23 mouse cellular contexts compared by ENCODE assay signal in the genomic region with DNA sequence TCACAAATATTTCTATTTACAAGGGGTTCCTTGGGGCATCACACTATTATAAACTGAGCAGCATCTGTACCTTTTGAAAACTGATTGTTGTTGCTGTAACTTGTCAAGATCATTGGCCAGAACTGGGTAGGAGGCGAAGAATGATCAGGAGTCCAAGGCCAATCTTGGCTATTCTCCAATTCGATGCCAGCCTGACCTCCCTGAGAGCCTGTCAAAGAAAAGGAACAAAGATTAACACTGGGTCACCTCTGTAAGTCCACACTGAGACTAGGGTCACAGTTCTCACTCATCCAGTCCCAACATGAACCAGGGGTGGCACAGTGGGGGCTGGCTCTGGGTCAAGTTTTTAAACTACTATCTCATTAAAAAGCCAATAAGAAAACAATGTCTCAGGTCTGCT.
DNase-seq lines count a peak whose midpoint lies in the region; TF ChIP-seq lines count a peak whose summit lies in the region.
"Had no signal": no experiment of that assay in that cellular context is flagged by ENCODE, and none has a peak within 500 bp of the region (broad histone marks: within the 10 kb centered on the region; RNA-seq: fewer than 3 reads in every experiment).

No protein-coding gene starts in this region.

- no peaks in the 10 kb centered on the region for H3K79me2 ChIP-seq in liver, adult 2 months (ENCODE audit: control insufficient read depth, insufficient read depth, low read length)

- 51% methylated on average over 2 of the region's 2 CpGs for WGBS in liver, adult 2 months

- no peak for TF ChIP-seq CTCF in liver, adult 2 months (IDR thresholded peaks at IDR 0.05; ENCODE audit: low read depth, low read length)

- H3K36me3 ChIP-seq in liver, adult 2 months (ENCODE audit: control insufficient read depth, insufficient read depth, low read length): no peaks in the 10 kb centered on the region
- H3K36me3 ChIP-seq: embryonic facial prominence, embryonic 12.5 days; embryonic facial prominence, embryonic 15.5 days; heart, embryonic 10.5 days; heart, embryonic 13.5 days had no signal

- no peaks in the 10 kb centered on the region for H3K27me3 ChIP-seq in liver, adult 2 months (ENCODE audit: control insufficient read depth, insufficient read depth, low read length)
- H3K27me3 ChIP-seq: embryonic facial prominence, embryonic 12.5 days; embryonic facial prominence, embryonic 15.5 days; heart, embryonic 13.5 days had no signal

- no peak for TF ChIP-seq POLR2A in liver, adult 2 months (IDR thresholded peaks at IDR 0.05; ENCODE audit: extremely low read depth, insufficient read depth, low read length)

- no peak overlapping the region for H3K27ac ChIP-seq in liver, adult 2 months (replicated peaks; ENCODE audit: insufficient read depth, low read depth, low read length)
- H3K27ac ChIP-seq: embryonic facial prominence, embryonic 12.5 days; embryonic facial prominence, embryonic 15.5 days; gastrocnemius, adult 2 months; heart, embryonic 10.5 days; heart, embryonic 13.5 days; hindbrain, embryonic 14.5 days; hindbrain, postnatal 0 days had no signal

- H3K9ac ChIP-seq in liver, adult 2 months (ENCODE audit: low read depth, low read length): no peak overlapping the region
- H3K9ac ChIP-seq: embryonic facial prominence, embryonic 12.5 days; embryonic facial prominence, embryonic 15.5 days; forebrain, postnatal 0 days; heart, embryonic 13.5 days; hindbrain, embryonic 14.5 days had no signal

- peak; percentile 33 to 75 for DNase-seq in adrenal gland, adult (ENCODE audit: inconsistent age in 2 of 2, low spot score in 1 of 2)
- DNase-seq in adrenal gland, postnatal 25 days: no peak
- peak; percentile 15 to 18 for DNase-seq in kidney, adult 8-10 months
- DNase-seq in kidney, adult 11 months: no peak
- DNase-seq in liver, adult 2 months (ENCODE audit: extremely low read depth, low read depth, low spot score): peak; percentile 77
- DNase-seq in liver: no peak
- DNase-seq: adrenal gland, postnatal 10 days; cerebellum, adult 11 months; cerebellum, adult 2 months; cerebellum, adult 9-11 months; cerebellum, postnatal 25 days; forebrain, postnatal 0 days; gastrocnemius, adult 2 months; gastrocnemius, postnatal 14 days; heart, adult 18-20 months; heart, postnatal 14 days; heart, postnatal 4 days had no signal

- peaks cover 2% of the 10 kb centered on the region for H3K4me1 ChIP-seq in liver, adult 2 months (ENCODE audit: control insufficient read depth, insufficient read depth, low read length)
- H3K4me1 ChIP-seq: embryonic facial prominence, embryonic 12.5 days; embryonic facial prominence, embryonic 15.5 days; heart, embryonic 10.5 days; heart, embryonic 13.5 days had no signal

- H3K4me3 ChIP-seq in liver, adult 2 months (ENCODE audit: insufficient read depth, low read depth, low read length): no peak overlapping the region
- H3K4me3 ChIP-seq: embryonic facial prominence, embryonic 12.5 days; embryonic facial prominence, embryonic 15.5 days; gastrocnemius, adult 2 months; heart, embryonic 10.5 days; heart, embryonic 13.5 days had no signal

Comparison
In these comparisons a context has a peak if more than half of its experiments do, and no peak if none do; other contexts are left out.
1. DNase-seq: peak in adrenal gland, adult (2 of 2), kidney, adult 8-10 months (2 of 2) and liver, adult 2 months (single experiment); none in adrenal gland, postnatal 25 days (single experiment), kidney, adult 11 months (single experiment) and liver (single experiment).